Mouse (Mus musculus) cerebellum, postnatal 10 days (tissue): ENCODE measurements around the gene Fam117b.
A peak's percentile ranks its signal among the peaks of the same experiment; 100 is the strongest.

Experiments used
- DNase-seq, 2 experiments: peaks; one replicate each; pipeline ENCODE4 v3.0.0; 2021; ENCODE audit warnings: mixed read lengths in 2 of 2

Gene Fam117b

GRCm38 (mm10) chr1:59913869-59914225 is 1.0 kb downstream of the Fam117b start:
- no peak for DNase-seq

- DNase-seq = no peak
Measured at GRCm38 (mm10) chr1:59914799-59915198, 2.0 kb downstream of the Fam117b start.

- DNase-seq = peak; percentile 12 to 15
Measured at GRCm38 (mm10) chr1:59915843-59916610, 3.2 kb downstream of the Fam117b start.

GRCm38 (mm10) chr1:59917401-59917800 is 4.6 kb downstream of the Fam117b start:
- no peak for DNase-seq

- DNase-seq = no peak
Measured at GRCm38 (mm10) chr1:59918075-59918474, 5.3 kb downstream of the Fam117b start.

GRCm38 (mm10) chr1:59923201-59923600 is 10.4 kb downstream of the Fam117b start:
- DNase-seq = no peak

- no peak for DNase-seq
Measured at GRCm38 (mm10) chr1:59923673-59924072, 10.9 kb downstream of the Fam117b start.

- no peak for DNase-seq
Measured at GRCm38 (mm10) chr1:59924411-59924810, 11.6 kb downstream of the Fam117b start.

GRCm38 (mm10) chr1:59926021-59926672 is 13.3 kb downstream of the Fam117b start:
- DNase-seq = no peak

- DNase-seq = peak in 1 of 2 experiments; percentile 15
Measured at GRCm38 (mm10) chr1:59927131-59927680, 14.4 kb downstream of the Fam117b start.

GRCm38 (mm10) chr1:59930926-59931325 is 18.1 kb downstream of the Fam117b start:
- no peak for DNase-seq

GRCm38 (mm10) chr1:59932991-59933390 is 20.2 kb downstream of the Fam117b start:
- no peak for DNase-seq

GRCm38 (mm10) chr1:59941063-59941462 is 28.3 kb downstream of the Fam117b start:
- no peak for DNase-seq

GRCm38 (mm10) chr1:59942057-59942790 is 29.4 kb downstream of the Fam117b start:
- DNase-seq = no peak

GRCm38 (mm10) chr1:59943825-59944224 is 31.0 kb downstream of the Fam117b start:
- no peak for DNase-seq

- no peak for DNase-seq
Measured at GRCm38 (mm10) chr1:59945969-59946368, 33.2 kb downstream of the Fam117b start.

- DNase-seq = no peak
Measured at GRCm38 (mm10) chr1:59947509-59947908, 34.7 kb downstream of the Fam117b start.

GRCm38 (mm10) chr1:59957206-59957605 is 44.4 kb downstream of the Fam117b start:
- peak; percentile 9 to 13 for DNase-seq

GRCm38 (mm10) chr1:59959941-59960340 is 47.1 kb downstream of the Fam117b start:
- no peak for DNase-seq

GRCm38 (mm10) chr1:59966171-59966785 is 53.5 kb downstream of the Fam117b start:
- no peak for DNase-seq

GRCm38 (mm10) chr1:59967291-59967690 is 54.5 kb downstream of the Fam117b start:
- DNase-seq = peak; percentile 58 to 65

- no peak for DNase-seq
Measured at GRCm38 (mm10) chr1:59986626-59987025, 73.8 kb downstream of the Fam117b start.
